Mouse (Mus musculus): ENCODE measurements around the gene Olfr1392. TPM values are rescaled to one million over a fixed set of nuclear protein-coding genes. Genes with fewer than 3 reads are reported as not detected.

Olfr1392 gene
- polyA plus RNA-seq, 1 experiment, result 0.17 TPM

DNA sequence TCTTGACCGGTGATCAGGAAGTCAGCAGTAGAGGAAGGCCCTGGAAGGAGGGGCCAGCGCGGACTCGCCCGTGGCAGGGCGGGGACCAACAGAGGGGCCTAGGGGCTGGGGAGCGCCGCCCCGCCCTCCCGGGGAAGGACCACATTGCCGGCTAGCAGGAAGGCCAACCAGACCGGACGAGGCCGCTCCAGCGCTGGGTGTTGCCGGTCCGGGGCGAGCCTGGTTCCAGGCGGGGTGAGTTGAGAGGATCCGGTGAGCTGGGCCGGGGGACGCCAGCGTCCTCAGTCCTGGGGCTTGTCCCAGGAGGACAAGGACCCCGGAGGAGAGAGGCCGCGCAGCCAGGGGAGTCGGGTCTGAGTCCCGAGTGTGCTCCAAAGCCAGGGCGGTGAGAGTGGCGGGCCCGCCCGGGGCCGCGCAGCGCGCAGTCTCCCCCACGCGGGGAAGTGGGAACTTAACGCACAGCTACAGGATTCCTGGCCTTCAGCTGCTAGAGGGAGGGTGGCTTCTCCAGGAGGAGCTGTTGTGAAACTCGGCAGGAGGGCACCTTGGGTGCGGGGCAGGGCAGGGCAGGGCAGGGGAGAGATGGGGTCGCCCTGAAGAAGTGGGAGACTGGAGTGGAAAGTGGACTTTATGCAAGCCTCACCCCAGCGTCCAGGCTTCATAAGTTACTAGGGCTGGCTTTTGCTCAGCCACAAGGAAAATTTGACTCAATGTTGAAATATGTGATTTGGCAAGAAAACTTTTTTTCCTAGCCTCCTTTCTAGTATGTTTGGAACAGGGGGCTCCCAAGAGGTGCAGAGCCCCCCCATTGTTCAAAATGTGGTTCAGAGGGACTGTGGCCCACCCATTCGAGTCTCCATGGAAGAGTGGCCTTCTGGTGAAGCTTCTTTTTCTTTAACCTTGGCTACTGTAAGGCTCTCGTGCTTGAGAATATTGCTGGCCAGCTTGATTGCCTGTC lies 34.4 kb upstream of the Olfr1392 start:
- H3K4me1 ChIP-seq (ENCODE audit: control insufficient read depth, insufficient read depth, low read length), result peaks cover 15% of the 10 kb centered on the region
- H3K27ac ChIP-seq (ENCODE audit: insufficient read depth, low read length), result peak overlapping the region; percentile 62
- TF ChIP-seq POLR2A (IDR thresholded peaks at IDR 0.05; ENCODE audit: extremely low read depth, insufficient read depth, low read length), result 0 out of 2 replicates have a peak, but pooled peaks have one; percentile 21
- TF ChIP-seq CTCF (IDR thresholded peaks at IDR 0.05; ENCODE audit: extremely low read depth, insufficient read depth, low read length), result 0 out of 2 replicates have a peak, but pooled peaks have one; percentile 19
- H3K4me3 ChIP-seq (ENCODE audit: insufficient read depth, low read length), result peak overlapping the region; percentile 45

DNA sequence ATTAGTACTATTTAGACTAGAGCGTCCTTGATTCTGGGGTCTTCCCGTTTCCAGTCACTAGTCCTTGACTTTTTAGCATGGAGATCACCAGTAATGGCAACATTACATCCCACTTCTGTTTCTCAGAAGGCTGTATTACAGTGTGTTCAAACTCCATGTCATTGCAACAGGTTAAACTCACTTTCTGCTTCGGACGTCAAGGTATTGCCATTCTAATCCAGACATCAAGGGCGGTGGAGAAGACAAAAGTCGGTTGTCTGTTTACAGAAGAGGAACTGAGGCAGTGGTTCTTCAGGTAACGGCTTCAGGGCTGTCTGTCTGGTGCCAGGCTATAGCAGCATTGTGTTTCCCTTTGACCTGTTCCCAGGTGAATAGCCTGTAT lies 33.7 kb upstream of the Olfr1392 start:
- Histone ChIP-seq H3K4me3 (ENCODE audit: insufficient read depth, low read length) (no peak overlapping the region; the same call in 1 of the 2 replicates), H3K4me1 (ENCODE audit: control insufficient read depth, insufficient read depth, low read length) (peaks cover 15% of the 10 kb centered on the region), H3K27ac (ENCODE audit: insufficient read depth, low read length) (no peak overlapping the region)
- no peak for TF ChIP-seq POLR2A (IDR thresholded peaks at IDR 0.05; ENCODE audit: extremely low read depth, insufficient read depth, low read length)
- no peak for TF ChIP-seq CTCF (IDR thresholded peaks at IDR 0.05; ENCODE audit: extremely low read depth, insufficient read depth, low read length)

DNA sequence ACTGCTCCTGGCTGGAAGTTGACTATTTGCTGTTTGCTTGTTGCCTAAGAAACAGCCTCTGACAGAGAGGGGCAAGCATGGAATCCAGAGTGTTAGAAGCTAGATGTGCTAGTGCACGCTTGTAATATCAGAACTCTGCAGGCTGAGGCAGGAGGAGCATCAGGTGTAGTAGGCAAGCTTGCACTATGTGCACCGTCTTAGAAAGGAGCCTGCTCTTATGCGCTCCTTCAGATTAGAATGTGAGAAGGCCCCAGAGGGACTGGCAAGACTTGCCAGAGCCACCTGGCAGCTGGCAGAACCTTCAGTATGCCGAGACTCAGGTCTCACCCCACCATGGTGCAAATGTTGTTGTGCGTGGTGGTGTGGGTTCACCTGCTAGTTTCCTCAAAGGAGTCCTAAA lies 33.0 kb upstream of the Olfr1392 start:
- Histone ChIP-seq H3K4me3 (ENCODE audit: insufficient read depth, low read length) (no peak overlapping the region), H3K27ac (ENCODE audit: insufficient read depth, low read length) (no peak overlapping the region), H3K4me1 (ENCODE audit: control insufficient read depth, insufficient read depth, low read length) (peaks cover 14% of the 10 kb centered on the region)
- TF ChIP-seq POLR2A (IDR thresholded peaks at IDR 0.05; ENCODE audit: extremely low read depth, insufficient read depth, low read length), result no peak
- TF ChIP-seq CTCF (IDR thresholded peaks at IDR 0.05; ENCODE audit: extremely low read depth, insufficient read depth, low read length), result no peak

DNA sequence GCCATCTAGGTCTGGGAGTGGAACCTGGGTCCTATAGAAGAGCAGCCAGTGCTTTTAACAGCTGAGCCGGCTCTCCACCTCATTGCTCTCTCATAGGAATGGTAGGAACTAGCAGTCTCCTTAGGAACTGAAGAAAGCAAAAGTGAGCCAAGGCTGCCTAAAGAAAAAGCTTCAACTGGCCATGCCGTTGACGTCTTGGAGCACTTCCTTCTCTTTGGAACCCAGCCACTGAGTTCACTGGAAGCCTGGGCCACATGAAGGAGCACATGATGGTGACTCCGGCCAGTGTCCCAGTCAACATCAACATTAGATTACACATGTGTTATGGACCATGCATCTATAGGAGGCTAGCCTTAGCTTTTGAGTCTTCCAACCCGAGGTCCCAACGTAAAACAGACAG lies 32.0 kb upstream of the Olfr1392 start:
- Histone ChIP-seq H3K27ac (ENCODE audit: insufficient read depth, low read length) (no peak overlapping the region), H3K4me3 (ENCODE audit: insufficient read depth, low read length) (no peak overlapping the region), H3K4me1 (ENCODE audit: control insufficient read depth, insufficient read depth, low read length) (peaks cover 12% of the 10 kb centered on the region)
- TF ChIP-seq CTCF (IDR thresholded peaks at IDR 0.05; ENCODE audit: extremely low read depth, insufficient read depth, low read length) (no peak), POLR2A (IDR thresholded peaks at IDR 0.05; ENCODE audit: extremely low read depth, insufficient read depth, low read length) (no peak)

DNA sequence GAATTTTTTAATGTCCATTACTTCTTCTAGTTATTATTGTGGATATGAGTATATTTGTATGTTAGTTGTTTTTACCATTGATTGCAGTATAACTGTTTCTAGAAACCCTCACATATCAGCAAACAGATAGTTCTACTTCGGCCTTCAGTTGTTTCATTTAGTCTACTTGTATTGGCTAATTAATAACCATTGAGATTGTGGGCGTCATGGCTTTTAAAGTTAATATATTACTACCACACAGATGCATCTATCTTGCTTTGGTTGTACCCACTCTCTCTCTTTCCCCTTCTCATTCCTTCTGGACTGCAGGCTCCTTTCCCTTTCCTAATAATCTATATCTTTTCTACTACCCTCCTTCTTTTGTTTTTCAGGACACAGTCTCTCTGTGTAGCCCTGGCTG lies 25.8 kb upstream of the Olfr1392 start:
- H3K27ac ChIP-seq (ENCODE audit: insufficient read depth, low read length), result no peak overlapping the region

DNA sequence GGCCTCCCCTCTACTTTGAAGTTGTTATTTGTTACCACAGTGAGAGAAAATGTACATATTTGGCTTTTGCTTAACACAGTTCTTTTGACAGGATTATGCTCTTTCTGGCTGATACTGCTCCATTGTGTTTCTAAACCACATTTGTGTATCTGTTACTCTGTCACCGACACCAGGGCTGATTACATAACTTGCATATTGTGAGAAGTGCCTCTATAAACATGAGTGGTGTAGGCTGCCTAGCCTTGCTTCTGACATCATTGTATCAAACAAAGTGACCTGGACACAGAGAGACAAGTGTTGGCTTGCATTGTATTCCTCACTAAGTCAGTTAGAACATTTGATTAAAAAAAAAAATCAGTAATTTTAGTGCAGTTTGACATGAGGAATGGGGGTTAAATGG lies 25.3 kb upstream of the Olfr1392 start:
- H3K4me1 ChIP-seq (ENCODE audit: control insufficient read depth, insufficient read depth, low read length), result no peaks in the 10 kb centered on the region
- TF ChIP-seq CTCF (IDR thresholded peaks at IDR 0.05; ENCODE audit: extremely low read depth, insufficient read depth, low read length), result no peak
- TF ChIP-seq POLR2A (IDR thresholded peaks at IDR 0.05; ENCODE audit: extremely low read depth, insufficient read depth, low read length), result no peak
- H3K4me3 ChIP-seq (ENCODE audit: insufficient read depth, low read length), result no peak overlapping the region
- no peak overlapping the region for H3K27ac ChIP-seq (ENCODE audit: insufficient read depth, low read length)

More for the DNA sequence above, 25.8 kb upstream of the Olfr1392 start:
- no peak overlapping the region for H3K4me3 ChIP-seq (ENCODE audit: insufficient read depth, low read length)
- TF ChIP-seq POLR2A (IDR thresholded peaks at IDR 0.05; ENCODE audit: extremely low read depth, insufficient read depth, low read length) (no peak), CTCF (IDR thresholded peaks at IDR 0.05; ENCODE audit: extremely low read depth, insufficient read depth, low read length) (no peak)
- no peaks in the 10 kb centered on the region for H3K4me1 ChIP-seq (ENCODE audit: control insufficient read depth, insufficient read depth, low read length)

DNA sequence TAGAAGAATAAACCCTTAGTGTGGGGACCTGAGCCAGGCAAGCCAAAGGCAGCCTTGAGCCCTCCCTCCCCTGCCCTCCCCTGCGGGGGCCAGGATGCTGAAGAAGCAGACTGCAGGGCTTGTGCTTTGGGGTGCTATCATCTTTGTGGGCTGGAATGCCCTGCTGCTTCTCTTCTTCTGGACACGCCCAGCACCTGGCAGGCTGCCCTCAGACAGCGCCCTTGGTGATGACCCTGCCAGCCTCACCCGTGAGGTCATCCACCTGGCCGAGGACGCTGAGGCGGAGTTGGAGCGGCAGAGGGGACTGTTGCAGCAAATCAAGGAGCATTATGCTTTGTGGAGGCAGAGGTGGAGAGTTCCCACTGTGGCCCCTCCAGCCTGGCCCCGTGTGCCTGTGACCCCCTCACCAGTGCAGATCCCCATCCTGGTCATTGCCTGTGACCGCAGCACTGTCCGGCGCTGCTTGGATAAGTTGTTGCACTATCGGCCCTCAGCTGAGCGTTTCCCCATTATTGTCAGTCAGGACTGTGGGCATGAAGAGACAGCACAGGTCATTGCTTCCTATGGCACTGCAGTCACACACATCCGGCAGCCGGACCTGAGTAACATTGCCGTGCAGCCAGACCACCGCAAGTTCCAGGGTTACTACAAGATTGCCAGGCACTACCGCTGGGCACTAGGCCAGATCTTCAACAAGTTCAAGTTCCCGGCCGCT lies 24.3 kb upstream of the Olfr1392 start:
- TF ChIP-seq POLR2A (IDR thresholded peaks at IDR 0.05; ENCODE audit: extremely low read depth, insufficient read depth, low read length), result no peak
- TF ChIP-seq CTCF (IDR thresholded peaks at IDR 0.05; ENCODE audit: extremely low read depth, insufficient read depth, low read length), result no peak
- H3K4me3 ChIP-seq (ENCODE audit: insufficient read depth, low read length), result no peak overlapping the region
- H3K4me1 ChIP-seq (ENCODE audit: control insufficient read depth, insufficient read depth, low read length), result no peaks in the 10 kb centered on the region
- no peak overlapping the region for H3K27ac ChIP-seq (ENCODE audit: insufficient read depth, low read length)

DNA sequence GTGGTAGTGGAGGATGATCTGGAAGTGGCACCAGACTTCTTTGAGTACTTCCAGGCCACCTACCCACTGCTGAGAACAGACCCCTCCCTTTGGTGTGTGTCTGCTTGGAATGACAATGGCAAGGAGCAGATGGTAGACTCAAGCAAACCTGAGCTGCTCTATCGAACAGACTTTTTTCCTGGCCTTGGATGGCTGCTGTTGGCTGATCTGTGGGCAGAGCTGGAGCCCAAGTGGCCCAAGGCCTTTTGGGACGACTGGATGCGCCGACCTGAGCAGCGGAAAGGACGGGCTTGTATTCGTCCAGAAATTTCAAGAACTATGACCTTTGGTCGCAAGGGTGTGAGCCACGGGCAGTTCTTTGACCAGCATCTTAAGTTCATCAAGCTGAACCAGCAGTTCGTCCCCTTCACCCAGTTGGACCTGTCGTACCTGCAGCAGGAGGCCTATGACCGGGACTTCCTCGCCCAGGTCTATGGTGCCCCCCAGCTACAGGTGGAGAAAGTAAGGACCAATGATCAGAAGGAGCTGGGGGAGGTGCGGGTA lies 23.7 kb upstream of the Olfr1392 start:
- H3K27ac ChIP-seq (ENCODE audit: insufficient read depth, low read length), result no peak overlapping the region
- H3K4me1 ChIP-seq (ENCODE audit: control insufficient read depth, insufficient read depth, low read length), result no peaks in the 10 kb centered on the region
- TF ChIP-seq POLR2A (IDR thresholded peaks at IDR 0.05; ENCODE audit: extremely low read depth, insufficient read depth, low read length), result no peak
- no peak for TF ChIP-seq CTCF (IDR thresholded peaks at IDR 0.05; ENCODE audit: extremely low read depth, insufficient read depth, low read length)
- H3K4me3 ChIP-seq (ENCODE audit: insufficient read depth, low read length), result no peak overlapping the region

DNA sequence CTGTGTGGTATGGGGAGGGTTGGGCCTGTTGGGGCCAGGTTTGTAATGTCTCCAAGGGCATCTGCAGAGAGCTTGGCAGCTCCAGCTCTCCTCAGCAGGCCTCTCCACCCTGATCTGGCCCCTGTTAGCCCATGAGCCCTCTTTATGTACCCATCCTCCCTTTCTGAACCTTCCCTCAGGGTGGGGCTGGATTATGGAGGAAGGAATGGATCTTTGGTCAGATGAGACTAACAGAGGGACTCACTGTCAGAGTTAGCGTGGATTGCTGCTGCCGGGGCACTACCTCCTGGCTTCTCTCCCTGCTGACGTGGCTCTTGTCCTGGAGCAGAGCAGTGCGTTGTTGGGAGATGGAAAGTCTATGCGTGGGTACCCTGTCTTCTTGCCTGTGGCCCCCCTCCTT lies 22.8 kb upstream of the Olfr1392 start:
- Histone ChIP-seq H3K27ac (ENCODE audit: insufficient read depth, low read length) (no peak overlapping the region), H3K4me1 (ENCODE audit: control insufficient read depth, insufficient read depth, low read length) (no peaks in the 10 kb centered on the region), H3K4me3 (ENCODE audit: insufficient read depth, low read length) (no peak overlapping the region)
- TF ChIP-seq POLR2A (IDR thresholded peaks at IDR 0.05; ENCODE audit: extremely low read depth, insufficient read depth, low read length) (no peak), CTCF (IDR thresholded peaks at IDR 0.05; ENCODE audit: extremely low read depth, insufficient read depth, low read length) (no peak)
